Mouse (Mus musculus): ENCODE measurements around the gene 1700016K19Rik.

GRCm38 (mm10) chr11:76019879-76020278, 20.2 kb downstream of the 1700016K19Rik start:
- TF ChIP-seq POLR2A (IDR thresholded peaks at IDR 0.05; ENCODE audit: borderline replicate concordance, insufficient read depth, low read length) (no peak), CTCF (IDR thresholded peaks at IDR 0.05; ENCODE audit: borderline replicate concordance, insufficient read depth, low read depth, low read length) (no peak)

Measured in cerebellum, adult 2 months (tissue).